Mouse (Mus musculus): Measurements from ENCODE around the gene Dpy19l1.

Dpy19l1 gene

DNA sequence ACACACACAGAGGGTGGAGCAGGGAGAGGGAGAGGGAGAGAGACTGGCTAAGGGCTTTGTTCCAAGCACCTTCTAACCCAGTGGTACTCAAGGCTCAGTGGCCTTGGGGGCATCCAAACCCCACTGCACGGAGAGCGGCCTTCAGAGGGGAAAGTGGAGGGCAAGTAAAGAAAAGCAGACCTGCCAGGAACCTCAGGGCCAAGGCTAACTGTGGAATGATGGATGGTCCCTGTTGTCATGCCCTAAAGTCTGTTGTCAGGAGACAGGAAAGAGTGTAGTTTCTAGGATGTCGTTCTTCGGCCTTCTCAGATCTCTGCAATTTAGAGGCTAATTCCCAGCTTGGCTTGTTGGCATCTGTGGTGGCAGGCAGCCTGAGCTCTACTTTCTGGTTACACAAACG is 32.8 kb downstream of the Dpy19l1 start:
- CTCF ChIA-PET, result interaction anchor here (0.6 kb wide), 1 partner anchor 23 kb away, joined by 4 read pairs; no protein-coding TSS in a partner anchor

DNA sequence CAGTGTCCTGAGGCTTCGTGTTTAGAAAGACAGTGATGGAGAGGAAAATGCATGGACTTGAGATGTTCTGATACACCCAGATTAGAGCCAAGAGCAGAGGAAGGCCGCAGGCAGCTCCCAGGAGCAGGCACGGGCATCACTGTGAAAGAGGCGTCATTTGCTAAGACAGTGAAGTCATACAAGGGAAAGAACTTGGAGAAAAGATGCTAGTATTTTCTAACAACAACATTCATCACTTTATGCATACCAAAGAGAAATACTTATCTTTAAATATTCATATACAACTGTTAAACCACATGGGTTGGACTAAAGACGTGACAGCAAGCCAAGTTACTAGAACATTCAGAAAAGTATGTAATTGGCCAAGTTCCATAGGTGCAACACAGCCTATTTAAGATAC is 35.8 kb downstream of the Dpy19l1 start:
- CTCF ChIA-PET, result no interaction called here

DNA sequence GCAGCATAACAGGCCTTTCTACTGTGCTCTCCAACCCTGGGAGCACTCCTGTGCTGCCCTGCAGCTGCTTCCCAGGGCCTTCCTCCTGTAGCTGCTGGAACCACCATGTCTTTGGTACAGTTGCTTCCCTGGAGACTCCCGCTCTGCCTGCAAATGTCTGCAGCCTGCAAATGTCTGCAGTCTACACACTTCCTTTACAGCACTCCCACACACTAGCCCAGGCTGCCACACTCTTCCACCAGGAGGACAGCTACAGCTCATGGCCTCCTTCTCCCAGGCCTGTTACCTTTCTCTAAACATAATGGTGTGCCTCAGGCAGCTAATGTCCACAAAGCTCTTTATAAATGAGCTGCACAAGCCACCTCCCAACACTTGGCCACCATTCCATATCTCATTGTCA is 36.3 kb downstream of the Dpy19l1 start:
- CTCF ChIA-PET, result no interaction called here

DNA sequence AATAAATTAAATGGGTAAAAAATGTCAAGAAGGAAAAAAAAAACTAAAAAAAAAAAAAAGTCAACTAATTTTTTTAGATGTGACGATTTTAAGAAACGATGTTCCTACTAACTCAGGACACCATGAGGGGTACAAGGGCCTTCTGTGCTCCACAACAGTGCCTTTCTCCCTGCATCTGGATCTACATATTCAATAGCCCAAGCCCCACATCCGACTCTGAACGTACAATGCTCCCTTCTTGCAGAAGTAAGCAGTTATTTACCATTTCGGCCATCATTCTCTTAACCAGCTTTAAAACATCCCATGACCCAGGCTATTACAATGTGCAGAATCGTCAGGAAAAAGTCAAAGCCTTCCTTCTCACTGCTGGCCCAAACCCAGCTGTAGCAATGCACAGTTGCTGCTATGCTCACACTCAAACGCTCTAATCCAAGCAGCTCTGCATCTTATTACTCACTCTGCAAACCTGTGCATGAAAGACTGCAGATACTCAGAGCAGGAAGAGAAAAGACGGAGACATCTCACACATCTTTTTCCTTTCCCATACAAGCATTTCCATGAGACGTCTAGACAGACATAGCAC is 41.5 kb downstream of the Dpy19l1 start:
- CTCF ChIA-PET, result no interaction called here

DNA sequence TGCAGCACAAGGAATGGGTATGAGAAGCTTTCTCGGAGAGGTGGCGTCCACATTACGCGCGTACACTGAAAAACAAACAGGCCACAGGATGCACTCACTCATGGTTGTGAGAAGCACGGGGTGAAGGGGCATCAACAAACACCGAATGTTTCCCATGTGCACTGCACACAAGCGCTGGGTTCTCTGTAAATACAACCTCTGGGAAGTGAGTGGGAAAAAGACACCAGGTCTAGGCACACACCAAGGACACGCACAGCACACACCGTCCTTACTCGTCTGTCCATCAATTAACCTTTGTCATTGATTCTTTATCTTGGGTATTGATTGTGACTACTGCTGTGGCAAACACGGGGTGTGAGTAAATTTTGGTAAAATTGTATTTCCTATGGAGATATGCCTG is 49.1 kb downstream of the Dpy19l1 start:
- CTCF ChIA-PET, result no interaction called here

DNA sequence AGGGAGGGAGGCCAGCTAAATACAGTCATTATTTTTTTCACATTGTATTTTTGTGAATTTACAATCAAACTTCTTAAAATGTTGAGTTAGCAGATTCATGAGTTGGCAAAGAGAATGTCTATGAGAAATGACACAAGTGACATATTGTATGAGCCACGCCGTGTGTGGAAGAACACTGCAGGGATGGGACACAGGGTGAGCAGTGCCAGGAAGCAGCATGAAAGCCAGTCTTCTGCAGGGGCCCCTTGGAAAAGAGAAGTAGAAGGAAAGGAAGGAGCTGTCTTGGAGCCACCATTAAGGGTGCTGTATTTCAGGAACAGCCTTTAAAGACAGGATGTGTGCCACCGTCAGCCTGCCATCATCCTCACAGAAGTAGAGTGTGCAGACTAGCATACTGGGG is 52.0 kb downstream of the Dpy19l1 start:
- CTCF ChIA-PET, result no interaction called here

DNA sequence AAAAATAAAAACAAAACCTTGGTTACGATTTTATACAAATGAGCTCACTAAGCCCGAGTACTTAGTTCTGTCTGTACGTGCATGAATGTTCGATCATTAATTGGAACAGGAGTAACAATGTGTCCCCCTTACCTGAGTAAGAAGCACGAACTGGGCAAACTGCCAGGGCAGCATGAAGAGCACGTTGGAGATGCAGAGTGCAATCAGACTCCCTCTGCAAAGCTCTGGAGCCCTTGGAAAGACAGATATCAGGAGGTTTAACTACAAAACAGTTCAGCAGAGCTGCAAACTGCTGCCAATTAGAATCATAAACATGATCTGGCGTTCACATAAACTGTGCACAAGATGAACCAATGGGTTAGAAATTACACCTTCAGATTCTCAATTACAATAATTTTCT is 52.4 kb downstream of the Dpy19l1 start:
- CTCF ChIA-PET, result no interaction called here

DNA sequence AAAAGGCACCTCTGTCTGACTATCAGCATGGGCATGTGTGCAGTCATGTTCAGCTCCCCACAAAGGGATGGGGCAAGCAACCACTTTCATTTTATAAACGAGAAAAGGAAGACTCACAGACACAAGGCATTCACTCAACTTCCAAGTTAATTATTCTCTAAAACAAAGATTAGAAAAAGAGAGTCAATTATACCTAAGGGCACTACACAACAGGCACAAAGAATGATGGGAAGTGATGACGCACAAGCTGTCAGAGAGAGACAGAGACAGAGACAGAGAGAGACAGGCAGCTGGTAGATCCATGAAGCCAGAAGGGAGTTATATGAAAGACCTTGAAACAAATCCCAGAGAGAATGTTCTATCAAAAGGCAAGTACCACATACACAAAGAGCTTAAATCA is 68.0 kb downstream of the Dpy19l1 start:
- CTCF ChIA-PET, result interaction anchor here (0.6 kb wide), 1 partner anchor 158 kb away, joined by 4 read pairs; no protein-coding TSS in a partner anchor

DNA sequence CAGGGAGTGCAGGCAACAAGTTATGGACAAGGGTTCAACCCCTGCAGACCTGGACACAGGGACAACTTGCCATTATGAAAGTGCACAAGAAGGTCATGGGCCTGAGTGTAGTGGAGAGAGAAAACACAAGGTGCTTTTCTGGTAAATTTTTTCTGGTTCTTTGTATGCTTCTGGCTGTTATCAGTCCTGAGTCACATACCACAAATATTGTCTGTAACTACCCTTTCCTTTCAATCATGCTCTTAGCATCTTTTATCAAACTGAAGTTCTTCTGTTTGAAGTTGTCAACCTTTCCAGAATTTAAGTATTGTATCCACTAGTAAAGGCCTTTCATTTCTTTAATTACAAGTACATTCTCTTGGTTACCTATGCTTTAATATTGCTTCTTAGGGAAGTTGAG is 73.2 kb downstream of the Dpy19l1 start:
- CTCF ChIA-PET, result no interaction called here

DNA sequence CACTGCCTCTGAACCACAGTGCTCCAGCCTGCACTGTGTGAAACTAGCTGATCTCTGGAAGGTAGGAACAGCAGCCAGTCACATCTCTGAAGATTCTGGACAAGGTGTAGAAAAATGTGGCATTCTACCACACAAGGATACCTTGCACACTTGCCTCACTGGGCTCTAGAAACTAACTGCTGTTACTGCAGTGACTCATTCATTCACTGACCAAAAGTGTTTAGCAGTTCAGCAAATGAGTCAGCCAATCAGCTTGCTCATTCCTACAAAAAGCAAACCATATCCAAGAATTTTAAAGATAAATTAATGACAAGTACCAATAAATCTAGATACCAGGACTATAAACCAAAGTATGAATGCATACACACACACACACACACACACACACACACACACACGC is 77.3 kb downstream of the Dpy19l1 start:
- CTCF ChIA-PET, result no interaction called here

DNA sequence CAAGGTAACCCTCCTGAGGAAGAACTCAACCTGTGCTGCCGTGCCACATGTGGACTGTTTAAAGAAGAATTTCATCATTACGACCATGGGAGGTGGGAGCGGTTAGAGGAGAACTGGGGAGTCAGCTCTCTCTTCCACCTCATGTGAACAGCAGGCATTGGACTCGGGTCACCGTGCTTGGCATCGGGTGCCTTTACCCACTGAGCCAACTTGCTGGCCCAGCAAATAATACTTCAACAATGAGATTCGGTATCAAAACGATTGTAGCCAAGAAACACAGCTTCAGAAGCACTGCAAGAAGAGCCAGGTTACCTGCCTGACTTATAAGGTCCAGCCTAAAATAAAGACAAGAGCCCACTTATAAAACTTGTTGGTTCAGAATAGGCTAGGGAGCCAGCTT is 79.7 kb downstream of the Dpy19l1 start:
- CTCF ChIA-PET, result no interaction called here

DNA sequence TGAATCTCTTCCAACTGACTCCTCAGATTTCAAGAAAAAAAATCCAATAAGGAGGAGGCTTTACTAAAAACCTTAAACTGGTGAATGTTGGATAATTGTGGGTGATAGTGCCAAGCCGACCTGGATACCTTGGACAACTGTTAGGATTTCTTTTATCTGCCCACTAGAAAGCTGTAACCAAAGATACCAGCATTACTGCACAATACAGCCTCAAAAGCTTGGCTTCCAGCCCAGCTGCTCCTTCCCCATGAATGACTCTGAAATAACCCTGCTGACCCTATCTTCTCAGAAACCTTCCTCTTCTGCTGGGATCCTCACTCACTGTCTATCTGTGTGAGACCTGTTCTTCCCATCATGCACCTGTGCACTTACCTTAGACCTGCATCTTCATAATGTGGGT is 81.1 kb downstream of the Dpy19l1 start:
- CTCF ChIA-PET, result no interaction called here

DNA sequence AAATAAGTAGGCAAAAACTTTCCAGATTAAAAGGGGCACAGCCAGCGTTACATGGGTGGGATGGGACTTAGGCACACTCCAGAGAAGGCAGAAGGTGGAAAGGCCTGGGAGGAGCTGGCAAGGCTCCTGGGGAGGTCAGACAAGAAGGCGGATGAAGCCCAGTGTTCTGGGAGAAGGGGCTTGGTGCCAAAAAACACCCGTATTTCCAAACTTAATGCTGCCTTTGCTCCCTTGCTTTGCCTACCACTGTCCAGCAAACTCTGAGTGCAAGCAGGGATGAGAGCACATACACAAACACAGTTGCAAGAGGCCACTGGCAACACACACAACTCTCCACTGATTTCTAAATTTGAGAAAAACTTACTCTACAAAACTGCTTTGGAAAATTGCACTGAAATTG is 81.7 kb downstream of the Dpy19l1 start:
- CTCF ChIA-PET, result no interaction called here

DNA sequence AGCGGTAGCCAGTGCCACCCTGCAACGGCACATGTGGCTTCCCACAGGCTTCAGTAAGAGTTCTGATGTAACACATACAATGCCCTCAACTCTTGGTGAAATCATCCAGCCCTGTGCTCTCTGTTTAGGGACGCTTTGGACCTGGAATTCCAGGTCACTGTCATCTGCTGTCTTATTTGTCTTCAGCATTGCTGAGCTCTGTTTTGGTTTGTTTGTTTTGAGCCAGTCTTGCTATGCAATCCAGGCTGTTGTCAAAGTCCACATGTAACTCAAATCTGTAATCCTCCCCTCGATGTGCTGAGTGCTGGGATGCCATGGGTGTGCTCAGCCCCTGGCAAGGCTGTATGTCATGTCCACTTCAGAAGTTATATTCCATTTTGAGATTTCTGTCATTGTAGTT is 82.8 kb downstream of the Dpy19l1 start:
- CTCF ChIA-PET, result no interaction called here

DNA sequence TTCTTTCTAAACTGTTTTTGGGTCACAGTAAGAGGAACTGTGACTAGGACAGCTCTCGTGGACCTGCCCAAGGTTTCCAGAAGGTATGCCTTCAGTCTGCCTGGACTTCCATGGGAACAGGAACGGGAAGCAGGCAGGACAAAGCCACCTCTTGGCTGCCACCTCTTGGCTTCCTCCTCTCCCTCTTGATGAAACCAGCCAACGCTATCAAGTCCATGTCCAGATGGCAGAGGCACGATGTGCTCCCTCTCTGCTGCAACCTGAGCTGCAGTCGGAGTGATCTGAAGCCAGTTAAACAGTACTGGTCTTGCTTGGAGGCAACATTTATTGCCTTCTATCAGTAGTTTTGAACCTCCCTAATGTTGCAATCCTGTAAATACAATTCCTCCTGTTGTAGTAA is 84.7 kb downstream of the Dpy19l1 start:
- CTCF ChIA-PET, result no interaction called here

DNA sequence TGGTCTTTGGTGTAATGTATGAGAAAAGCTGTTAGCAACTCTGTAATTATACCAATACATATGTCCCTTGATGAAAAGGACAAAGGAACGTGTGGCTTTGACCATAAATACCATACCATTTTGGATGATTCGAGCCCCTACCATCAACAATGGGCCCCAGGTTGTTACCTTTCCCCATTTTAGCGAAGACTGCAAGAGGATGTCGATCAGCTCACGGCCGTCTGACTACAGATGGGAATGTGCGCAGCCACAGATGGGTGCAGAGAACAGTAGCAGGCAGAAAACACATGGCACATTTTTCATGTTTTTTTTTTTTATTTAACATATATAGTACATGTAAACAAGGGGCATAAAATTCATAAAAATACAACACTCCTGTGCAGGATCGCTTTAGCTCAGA is 91.5 kb downstream of the Dpy19l1 start:
- CTCF ChIA-PET, result no interaction called here

DNA sequence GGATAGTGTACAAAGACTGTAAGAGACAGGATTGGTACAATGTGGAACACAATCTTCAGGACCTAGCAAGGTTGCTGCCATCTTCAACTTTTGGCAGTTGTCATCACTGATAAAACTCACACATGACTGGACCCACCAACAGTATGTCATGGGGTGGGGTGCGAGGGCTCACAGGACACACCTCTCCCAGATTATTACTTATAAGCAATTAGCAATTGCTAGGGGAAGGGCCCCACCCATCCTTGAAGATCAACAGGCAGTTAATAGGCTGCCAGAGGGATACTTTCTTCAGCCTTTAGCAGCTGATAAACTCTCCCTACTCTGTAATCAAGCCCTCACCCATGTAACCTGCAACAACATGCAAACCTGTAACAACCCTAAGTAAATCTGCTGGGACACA is 92.5 kb downstream of the Dpy19l1 start:
- CTCF ChIA-PET, result no interaction called here

DNA sequence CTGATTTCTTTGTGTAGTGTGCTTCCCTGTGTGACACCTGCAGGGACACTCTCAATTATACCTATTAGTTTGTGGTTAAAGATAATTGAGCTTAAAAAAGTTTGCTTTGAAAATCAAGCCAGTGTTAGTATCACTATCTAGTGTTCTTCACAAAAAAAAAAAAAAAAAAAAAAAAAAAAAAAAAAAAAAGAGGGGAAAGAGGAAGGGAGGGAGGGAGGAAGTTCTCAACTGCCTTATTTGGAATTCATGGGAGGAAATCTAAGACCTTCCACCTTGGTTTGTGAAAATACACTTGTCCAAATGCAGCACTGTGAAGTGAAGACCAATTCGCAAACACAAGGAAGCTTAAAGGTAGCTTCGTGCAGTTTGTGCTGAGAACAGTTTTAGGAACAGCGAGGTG is 94.9 kb downstream of the Dpy19l1 start:
- CTCF ChIA-PET, result no interaction called here

DNA sequence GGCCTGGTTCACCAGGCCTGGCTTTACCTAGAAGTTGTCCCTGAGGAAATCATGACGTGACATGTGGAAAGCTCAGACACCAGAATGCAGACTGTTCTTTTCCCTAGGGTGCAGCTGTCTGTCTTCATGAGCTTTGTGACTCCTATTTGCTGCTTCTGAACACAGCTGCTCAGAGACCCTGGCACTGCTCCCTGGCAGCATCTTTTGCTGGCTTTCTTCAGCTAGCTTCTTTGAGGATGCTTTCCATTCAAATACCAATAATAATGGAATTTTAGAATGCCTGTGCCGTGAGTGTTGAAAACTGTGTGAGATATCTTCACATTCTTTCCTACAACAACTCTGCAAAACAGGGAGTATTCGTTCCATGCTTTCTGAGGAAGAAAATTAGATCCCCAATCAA is 108.8 kb downstream of the Dpy19l1 start:
- CTCF ChIA-PET, result no interaction called here

DNA sequence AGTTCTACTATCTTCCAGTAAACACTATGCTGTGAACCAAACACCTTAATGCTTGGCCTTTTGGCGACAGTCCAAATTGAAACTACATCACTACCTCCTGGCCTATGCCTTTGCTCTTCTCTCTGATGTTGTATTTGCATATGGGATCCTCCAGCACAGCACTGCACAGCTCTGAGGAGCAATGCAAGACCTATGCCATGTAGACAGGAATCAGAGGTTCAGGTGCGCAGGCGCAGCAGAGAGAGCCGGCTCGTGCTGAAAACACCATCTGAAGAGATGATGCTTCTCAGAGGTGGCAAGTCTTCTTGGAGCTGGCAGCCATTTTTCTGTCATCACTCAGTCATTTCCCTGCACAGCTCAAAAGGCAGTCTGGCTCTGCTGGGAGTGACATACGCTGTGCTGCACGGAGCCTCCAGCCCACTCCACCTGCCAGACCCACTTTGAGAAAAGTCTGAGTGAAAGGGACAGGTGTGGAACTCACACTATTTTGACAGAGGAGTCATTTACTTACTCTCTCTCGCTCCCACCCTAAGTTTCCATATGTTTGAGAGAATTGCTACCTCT is 112.1 kb downstream of the Dpy19l1 start:
- CTCF ChIA-PET, result no interaction called here

DNA sequence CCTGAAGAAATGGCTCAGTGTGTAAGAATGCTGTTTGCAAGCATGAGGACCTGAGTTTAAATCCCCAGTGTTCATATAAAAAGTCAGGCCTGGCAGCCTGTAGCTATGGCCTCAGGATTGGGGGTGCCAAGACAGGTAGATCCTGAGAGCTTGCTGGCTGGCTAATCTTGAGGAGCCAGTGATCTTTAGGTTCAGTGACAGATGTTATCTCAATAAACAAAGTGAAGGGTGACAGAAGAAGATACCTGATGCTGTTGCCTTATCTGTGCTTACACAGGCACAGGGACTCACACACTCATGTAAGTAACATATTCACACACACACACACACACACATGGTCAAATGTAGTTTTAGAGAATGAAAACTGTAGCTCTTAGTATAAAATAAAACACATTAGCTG is 115.7 kb downstream of the Dpy19l1 start:
- CTCF ChIA-PET, result no interaction called here

DNA sequence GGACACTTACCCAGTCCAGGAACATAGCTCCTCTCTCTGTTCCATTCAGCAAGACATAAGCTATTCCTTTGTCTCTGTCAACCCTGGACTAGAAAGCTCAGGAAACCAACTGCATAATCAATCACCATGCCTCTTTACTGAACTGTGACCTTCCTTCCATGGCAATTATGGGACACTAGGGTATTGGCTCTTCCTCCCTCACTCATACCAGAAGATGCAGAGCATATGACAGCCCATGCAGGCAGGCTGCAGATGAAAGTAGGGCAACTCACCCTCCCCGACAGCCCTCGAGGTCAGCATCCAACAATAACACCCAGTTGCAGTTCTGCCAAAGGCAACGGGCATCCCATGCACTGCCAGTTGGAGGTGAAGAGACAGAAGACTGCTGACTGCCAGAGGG is 123.6 kb downstream of the Dpy19l1 start:
- CTCF ChIA-PET, result no interaction called here

DNA sequence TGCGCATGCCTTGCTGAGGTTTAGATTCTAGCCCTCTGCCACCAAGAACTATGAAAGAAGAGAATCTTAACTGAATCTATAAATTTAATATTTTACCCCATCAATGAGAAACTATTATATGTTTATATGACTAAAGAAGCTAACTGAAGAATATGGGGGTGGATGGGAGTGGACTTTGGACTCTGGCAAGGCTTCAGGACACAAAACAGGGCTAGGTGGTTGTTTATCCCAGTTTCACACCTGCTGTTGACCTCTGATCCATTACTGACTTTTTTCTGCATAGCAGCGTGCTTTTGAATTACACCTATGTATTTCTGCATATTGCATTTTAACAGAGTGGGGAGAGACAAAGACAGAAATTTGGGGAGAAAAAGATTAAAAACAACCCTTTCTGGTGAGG is 124.1 kb downstream of the Dpy19l1 start:
- CTCF ChIA-PET, result no interaction called here

Data from spleen, embryonic (tissue).